Mouse (Mus musculus): ENCODE measurements around the gene Gnmt. TPM values are rescaled to one million over a fixed set of nuclear protein-coding genes. Genes with fewer than 3 reads are reported as not detected.

The Gnmt gene
- polyA plus RNA-seq, 1 experiment from 2014 or later, result 0.62 TPM

GRCm38 (mm10) chr17:46691390-46691789 lies 37.6 kb downstream of the Gnmt start:
- Histone ChIP-seq H3K4me3 (no peak overlapping the region), H3K9me3 (replicated peaks) (no peaks in the 10 kb centered on the region), H3K36me3 (peaks cover 77% of the 10 kb centered on the region), H3K27me3 (ENCODE audit: low read depth, poor library complexity, severe bottlenecking) (no peaks in the 10 kb centered on the region), H3K27ac (replicated peaks) (no peak overlapping the region), H3K4me1 (no peaks in the 10 kb centered on the region)
- WGBS, result 93% methylated on average over 2 of the region's 2 CpGs
- DNase-seq (ENCODE audit: low spot score), result no peak

- Histone ChIP-seq H3K4me1 (no peaks in the 10 kb centered on the region), H3K4me3 (no peak overlapping the region), H3K27ac (replicated peaks) (no peak overlapping the region), H3K9me3 (replicated peaks) (no peaks in the 10 kb centered on the region), H3K27me3 (ENCODE audit: low read depth, poor library complexity, severe bottlenecking) (no peaks in the 10 kb centered on the region), H3K36me3 (peaks cover 77% of the 10 kb centered on the region)
- DNase-seq (ENCODE audit: low spot score), result no peak
- WGBS, result 97% methylated on average over 12 of the region's 12 CpGs
Observed at GRCm38 (mm10) chr17:46690665-46691064, 38.3 kb downstream of the Gnmt start.

GRCm38 (mm10) chr17:46685913-46686312 lies 43.1 kb downstream of the Gnmt start:
- H3K4me1 ChIP-seq, result peaks cover 15% of the 10 kb centered on the region
- peaks cover 79% of the 10 kb centered on the region for H3K36me3 ChIP-seq
- no peak for DNase-seq (ENCODE audit: low spot score)

GRCm38 (mm10) chr17:46682654-46683389 lies 46.1 kb downstream of the Gnmt start:
- H3K36me3 ChIP-seq, result peaks cover 63% of the 10 kb centered on the region
- H3K9me3 ChIP-seq (replicated peaks), result no peaks in the 10 kb centered on the region
- 83% methylated on average over 16 of the region's 16 CpGs for WGBS
- peaks cover 38% of the 10 kb centered on the region for H3K4me1 ChIP-seq
- no peak overlapping the region for H3K27ac ChIP-seq (replicated peaks)
- no peak overlapping the region for H3K4me3 ChIP-seq
- no peaks in the 10 kb centered on the region for H3K27me3 ChIP-seq (ENCODE audit: low read depth, poor library complexity, severe bottlenecking)
- DNase-seq (ENCODE audit: low spot score), result no peak

More at GRCm38 (mm10) chr17:46685913-46686312, 43.1 kb downstream of the Gnmt start:
- H3K4me3 ChIP-seq, result no peak overlapping the region
- 97% methylated on average over 6 of the region's 6 CpGs for WGBS
- H3K27me3 ChIP-seq (ENCODE audit: low read depth, poor library complexity, severe bottlenecking), result no peaks in the 10 kb centered on the region
- H3K27ac ChIP-seq (replicated peaks), result no peak overlapping the region
- H3K9me3 ChIP-seq (replicated peaks), result no peaks in the 10 kb centered on the region

- Histone ChIP-seq H3K27ac (replicated peaks) (peak overlapping the region; percentile 89), H3K9me3 (replicated peaks) (no peaks in the 10 kb centered on the region), H3K4me1 (peaks cover 38% of the 10 kb centered on the region), H3K36me3 (peaks cover 63% of the 10 kb centered on the region), H3K27me3 (ENCODE audit: low read depth, poor library complexity, severe bottlenecking) (no peaks in the 10 kb centered on the region), H3K4me3 (peak overlapping the region; percentile 92)
- WGBS, result 30% methylated on average over 12 of the region's 12 CpGs
- DNase-seq (ENCODE audit: low spot score), result no peak
Observed at GRCm38 (mm10) chr17:46681466-46682118, 47.4 kb downstream of the Gnmt start.

- WGBS, result under 1% methylated on average over 49 of the region's 49 CpGs
Observed at GRCm38 (mm10) chr17:46680760-46681373, 48.1 kb downstream of the Gnmt start, which contains the start of gene Klhdc3. TSS of gene Klhdc3 (minus strand) at chr17:46680914.

GRCm38 (mm10) chr17:46679843-46680759 lies 48.9 kb downstream of the Gnmt start:
- WGBS, result under 1% methylated on average over 34 of the region's 34 CpGs
- H3K4me1 ChIP-seq, result peaks cover 40% of the 10 kb centered on the region
- H3K27ac ChIP-seq (replicated peaks), result peak overlapping the region; percentile 89
- H3K36me3 ChIP-seq, result peaks cover 63% of the 10 kb centered on the region
- no peaks in the 10 kb centered on the region for H3K27me3 ChIP-seq (ENCODE audit: low read depth, poor library complexity, severe bottlenecking)
- peak overlapping the region; percentile 92 for H3K4me3 ChIP-seq
- H3K9me3 ChIP-seq (replicated peaks), result no peaks in the 10 kb centered on the region
- DNase-seq (ENCODE audit: low spot score), result no peak

More at GRCm38 (mm10) chr17:46680760-46681373, 48.1 kb downstream of the Gnmt start, which contains the start of gene Klhdc3:
- peaks cover 63% of the 10 kb centered on the region for H3K36me3 ChIP-seq
- no peaks in the 10 kb centered on the region for H3K27me3 ChIP-seq (ENCODE audit: low read depth, poor library complexity, severe bottlenecking)
- H3K4me1 ChIP-seq, result peaks cover 38% of the 10 kb centered on the region
- H3K27ac ChIP-seq (replicated peaks), result peak within 1 kb of the TSS; percentile 89
- peak; percentile 100 for DNase-seq (ENCODE audit: low spot score)
- H3K4me3 ChIP-seq, result peak within 1 kb of the TSS; percentile 92
- no peaks in the 10 kb centered on the region for H3K9me3 ChIP-seq (replicated peaks)

- Histone ChIP-seq H3K4me3 (peak overlapping the region; percentile 92), H3K4me1 (peaks cover 49% of the 10 kb centered on the region), H3K27ac (replicated peaks) (peak overlapping the region; percentile 89; the same call in 1 of the 2 replicates), H3K9me3 (replicated peaks) (no peaks in the 10 kb centered on the region), H3K27me3 (ENCODE audit: low read depth, poor library complexity, severe bottlenecking) (no peaks in the 10 kb centered on the region), H3K36me3 (peaks cover 58% of the 10 kb centered on the region)
- WGBS, result 76% methylated on average over 9 of the region's 9 CpGs
- no peak for DNase-seq (ENCODE audit: low spot score)
Observed at GRCm38 (mm10) chr17:46678911-46679310, 50.1 kb downstream of the Gnmt start.

- Histone ChIP-seq H3K9me3 (replicated peaks) (no peaks in the 10 kb centered on the region), H3K27me3 (ENCODE audit: low read depth, poor library complexity, severe bottlenecking) (no peaks in the 10 kb centered on the region), H3K36me3 (peaks cover 53% of the 10 kb centered on the region), H3K4me3 (peak within 1 kb of the TSS; percentile 92), H3K27ac (replicated peaks) (peak within 1 kb of the TSS; percentile 89; the same call in 1 of the 2 replicates), H3K4me1 (peaks cover 52% of the 10 kb centered on the region)
- DNase-seq (ENCODE audit: low spot score), result no peak
- 97% methylated on average over 8 of the region's 9 CpGs for WGBS
Observed at GRCm38 (mm10) chr17:46678416-46678815, 50.6 kb downstream of the Gnmt start, which contains the start of gene Mea1. TSS of gene Mea1 (plus strand) at chr17:46678793.

Measured in midbrain, embryonic 10.5 days (tissue).